Mouse (Mus musculus): ENCODE measurements around the gene Myo1c. TPM values are rescaled to one million over a fixed set of nuclear protein-coding genes. Genes with fewer than 3 reads are reported as not detected.
A peak's percentile ranks its signal among the peaks of the same experiment; 100 is the strongest.

Gene Myo1c
- polyA plus RNA-seq, 1 experiment from 2014 or later: 16.6 TPM

GRCm38 (mm10) chr11:75660941-75661800, 10.9 kb downstream of the Myo1c start:
- peaks cover 8% of the 10 kb centered on the region for H3K4me1 ChIP-seq
- DNase-seq (ENCODE audit: extremely low spot score, low spot score): no peak
- H3K27ac ChIP-seq: no peak overlapping the region
- WGBS: 93% methylated on average over 21 of the region's 21 CpGs
- peaks cover 14% of the 10 kb centered on the region for H3K27me3 ChIP-seq (ENCODE audit: poor library complexity, severe bottlenecking)
- H3K9me3 ChIP-seq: no peaks in the 10 kb centered on the region
- H3K36me3 ChIP-seq (replicated peaks): peaks cover 53% of the 10 kb centered on the region
- H3K4me3 ChIP-seq: no peak overlapping the region

- Histone ChIP-seq H3K4me3 (no peak overlapping the region), H3K27ac (no peak overlapping the region), H3K27me3 (ENCODE audit: poor library complexity, severe bottlenecking) (peaks cover 5% of the 10 kb centered on the region), H3K36me3 (replicated peaks) (peaks cover 63% of the 10 kb centered on the region), H3K9me3 (no peaks in the 10 kb centered on the region), H3K4me1 (no peaks in the 10 kb centered on the region)
- no peak for DNase-seq (ENCODE audit: extremely low spot score, low spot score)
- 93% methylated on average over 7 of the region's 7 CpGs for WGBS
Observed at GRCm38 (mm10) chr11:75662131-75662530, 11.8 kb downstream of the Myo1c start.

- WGBS: 95% methylated on average over 6 of the region's 6 CpGs
- Histone ChIP-seq H3K4me1 (no peaks in the 10 kb centered on the region), H3K36me3 (replicated peaks) (peaks cover 72% of the 10 kb centered on the region), H3K27me3 (ENCODE audit: poor library complexity, severe bottlenecking) (no peaks in the 10 kb centered on the region), H3K9me3 (no peaks in the 10 kb centered on the region), H3K27ac (no peak overlapping the region), H3K4me3 (no peak overlapping the region)
- DNase-seq (ENCODE audit: extremely low spot score, low spot score): no peak
Observed at GRCm38 (mm10) chr11:75666296-75666695, 16.0 kb downstream of the Myo1c start.

- H3K27ac ChIP-seq: no peak overlapping the region
- DNase-seq (ENCODE audit: extremely low spot score, low spot score): no peak
- no peaks in the 10 kb centered on the region for H3K4me1 ChIP-seq
- no peaks in the 10 kb centered on the region for H3K9me3 ChIP-seq
- no peaks in the 10 kb centered on the region for H3K27me3 ChIP-seq (ENCODE audit: poor library complexity, severe bottlenecking)
- WGBS: 92% methylated on average over 3 of the region's 3 CpGs
- no peak overlapping the region for H3K4me3 ChIP-seq
- peaks cover 78% of the 10 kb centered on the region for H3K36me3 ChIP-seq (replicated peaks)
Observed at GRCm38 (mm10) chr11:75668621-75669020, 18.3 kb downstream of the Myo1c start.

GRCm38 (mm10) chr11:75669176-75669852, 19.0 kb downstream of the Myo1c start:
- no peak overlapping the region for H3K27ac ChIP-seq
- no peaks in the 10 kb centered on the region for H3K4me1 ChIP-seq
- no peak overlapping the region for H3K4me3 ChIP-seq
- 92% methylated on average over 11 of the region's 11 CpGs for WGBS
- no peak for DNase-seq (ENCODE audit: extremely low spot score, low spot score)
- H3K9me3 ChIP-seq: no peaks in the 10 kb centered on the region
- peaks cover 79% of the 10 kb centered on the region for H3K36me3 ChIP-seq (replicated peaks)
- H3K27me3 ChIP-seq (ENCODE audit: poor library complexity, severe bottlenecking): no peaks in the 10 kb centered on the region

- no peak overlapping the region for H3K27ac ChIP-seq
- H3K36me3 ChIP-seq (replicated peaks): peaks cover 77% of the 10 kb centered on the region
- WGBS: 95% methylated on average over 12 of the region's 12 CpGs
- H3K4me1 ChIP-seq: no peaks in the 10 kb centered on the region
- H3K27me3 ChIP-seq (ENCODE audit: poor library complexity, severe bottlenecking): no peaks in the 10 kb centered on the region
- H3K4me3 ChIP-seq: no peak overlapping the region
- H3K9me3 ChIP-seq: no peaks in the 10 kb centered on the region
- no peak for DNase-seq (ENCODE audit: extremely low spot score, low spot score)
Observed at GRCm38 (mm10) chr11:75669853-75670200, 19.5 kb downstream of the Myo1c start.

- no peak overlapping the region for H3K4me3 ChIP-seq
- 90% methylated on average over 22 of the region's 22 CpGs for WGBS
- no peaks in the 10 kb centered on the region for H3K27me3 ChIP-seq (ENCODE audit: poor library complexity, severe bottlenecking)
- H3K27ac ChIP-seq: no peak overlapping the region
- DNase-seq (ENCODE audit: extremely low spot score, low spot score): no peak
- no peaks in the 10 kb centered on the region for H3K9me3 ChIP-seq
- H3K36me3 ChIP-seq (replicated peaks): peaks cover 61% of the 10 kb centered on the region
- H3K4me1 ChIP-seq: no peaks in the 10 kb centered on the region
Observed at GRCm38 (mm10) chr11:75671426-75672180, 21.3 kb downstream of the Myo1c start.

GRCm38 (mm10) chr11:75673411-75673810, 23.1 kb downstream of the Myo1c start:
- H3K4me3 ChIP-seq: no peak overlapping the region
- peaks cover 49% of the 10 kb centered on the region for H3K36me3 ChIP-seq (replicated peaks)
- H3K27ac ChIP-seq: no peak overlapping the region
- DNase-seq (ENCODE audit: extremely low spot score, low spot score): no peak
- H3K9me3 ChIP-seq: no peaks in the 10 kb centered on the region
- H3K27me3 ChIP-seq (ENCODE audit: poor library complexity, severe bottlenecking): no peaks in the 10 kb centered on the region
- peaks cover under 1% of the 10 kb centered on the region for H3K4me1 ChIP-seq
- WGBS: 89% methylated on average over 5 of the region's 5 CpGs

- peaks cover 5% of the 10 kb centered on the region for H3K4me1 ChIP-seq
- peaks cover 35% of the 10 kb centered on the region for H3K36me3 ChIP-seq (replicated peaks)
- H3K4me3 ChIP-seq: no peak overlapping the region
- no peaks in the 10 kb centered on the region for H3K9me3 ChIP-seq
- no peak overlapping the region for H3K27ac ChIP-seq
- no peak for DNase-seq (ENCODE audit: extremely low spot score, low spot score)
- WGBS: 78% methylated on average over 3 of the region's 3 CpGs
- no peaks in the 10 kb centered on the region for H3K27me3 ChIP-seq (ENCODE audit: poor library complexity, severe bottlenecking)
Observed at GRCm38 (mm10) chr11:75674875-75675274, 24.6 kb downstream of the Myo1c start.

- peak overlapping the region; percentile 100 for H3K4me3 ChIP-seq
- H3K27ac ChIP-seq: 0 out of 2 replicates have a peak overlapping the region, but pooled peaks have one; percentile 20
Observed at GRCm38 (mm10) chr11:75677881-75678746, 27.8 kb downstream of the Myo1c start.

GRCm38 (mm10) chr11:75678747-75679438, 28.6 kb downstream of the Myo1c start, which contains the start of gene Crk:
Gene Crk (plus strand): TSS chr11:75679259.
- peak within 1 kb of the TSS; percentile 97 for H3K27ac ChIP-seq
- under 1% methylated on average over 55 of the region's 55 CpGs for WGBS
- H3K27me3 ChIP-seq (ENCODE audit: poor library complexity, severe bottlenecking): no peaks in the 10 kb centered on the region
- peak; percentile 98 for DNase-seq (ENCODE audit: extremely low spot score, low spot score)
- H3K9me3 ChIP-seq: no peaks in the 10 kb centered on the region
- peak within 1 kb of the TSS; percentile 100 for H3K4me3 ChIP-seq
- H3K4me1 ChIP-seq: peaks cover 20% of the 10 kb centered on the region
- H3K36me3 ChIP-seq (replicated peaks): peaks cover 27% of the 10 kb centered on the region

More at GRCm38 (mm10) chr11:75677881-75678746, 27.8 kb downstream of the Myo1c start:
- WGBS: 88% methylated on average over 3 of the region's 3 CpGs
- peaks cover 20% of the 10 kb centered on the region for H3K4me1 ChIP-seq
- no peaks in the 10 kb centered on the region for H3K27me3 ChIP-seq (ENCODE audit: poor library complexity, severe bottlenecking)
- H3K36me3 ChIP-seq (replicated peaks): peaks cover 24% of the 10 kb centered on the region
- no peak for DNase-seq (ENCODE audit: extremely low spot score, low spot score)
- no peaks in the 10 kb centered on the region for H3K9me3 ChIP-seq
